Mouse (Mus musculus) E14TG2a.4 (cell line): ENCODE measurements around the gene Thtpa.

Experiments used
- CTCF ChIP-seq: conservative IDR thresholded peaks from 2 replicates; pipeline ENCODE4 v1.5.1; 2014; ENCODE audit warnings: low read length
- POU5F1 ChIP-seq: IDR thresholded peaks from 2 replicates; pipeline ENCODE4 v1.6.1; 2014; ENCODE audit warnings: low read length, borderline replicate concordance

DNA sequence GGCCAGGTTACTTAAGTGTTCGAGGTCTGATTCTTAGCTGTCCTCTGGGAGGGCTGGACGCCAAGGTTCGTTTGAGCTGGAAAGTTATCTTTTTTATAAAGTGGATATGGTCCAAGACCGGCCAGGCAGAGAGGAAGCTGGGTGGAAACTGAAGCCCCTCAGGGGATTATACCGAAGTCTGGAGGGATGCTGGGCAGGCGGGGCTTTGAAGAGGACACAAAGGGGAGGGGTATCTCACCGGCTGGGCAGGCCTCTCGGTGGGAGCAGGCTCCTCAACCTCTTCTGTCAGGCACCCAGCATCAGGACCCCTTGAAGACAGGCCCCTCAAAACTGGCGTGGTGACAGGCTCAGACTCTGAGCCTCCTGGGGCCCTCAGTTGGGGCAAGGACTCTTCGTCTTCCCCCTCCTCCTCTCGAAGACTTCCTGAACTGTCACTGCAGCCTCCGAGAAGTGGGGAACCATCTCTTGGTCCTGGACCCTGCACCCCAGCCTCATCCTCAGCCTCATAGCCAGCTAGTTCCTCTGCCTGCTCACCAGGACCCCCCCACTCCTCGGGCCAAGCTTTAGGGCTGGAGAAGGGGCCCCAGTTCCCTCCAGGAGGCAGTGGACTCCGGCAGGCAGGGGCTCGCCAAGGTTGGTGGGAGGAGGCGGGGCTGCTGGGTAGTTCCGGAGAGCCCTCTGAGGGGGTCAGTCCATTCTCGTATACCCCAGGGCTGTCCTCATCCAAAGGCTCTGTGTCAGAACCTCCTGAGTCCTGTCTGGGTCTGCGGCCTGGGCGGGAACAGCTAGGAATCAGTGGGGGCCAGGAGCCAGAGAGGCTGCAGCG lies 14.7 kb downstream of the Thtpa start:
- no peak for TF ChIP-seq CTCF
- TF ChIP-seq POU5F1, result no peak
